Mouse (Mus musculus) frontal cortex, postnatal 25 days (tissue): ENCODE measurements around the gene Zfp969.
"Not testable (repeated sequence)": the region's sequence is repeated elsewhere in the genome, so short reads cannot be mapped to it uniquely, and the experiment has no call there.

ENCODE experiments used
- DNase-seq, 2 experiments: peaks; one replicate each; pipeline ENCODE4 v3.0.0; 2022; ENCODE audit warnings: low spot score in 2 of 2

Zfp969 gene

DNA sequence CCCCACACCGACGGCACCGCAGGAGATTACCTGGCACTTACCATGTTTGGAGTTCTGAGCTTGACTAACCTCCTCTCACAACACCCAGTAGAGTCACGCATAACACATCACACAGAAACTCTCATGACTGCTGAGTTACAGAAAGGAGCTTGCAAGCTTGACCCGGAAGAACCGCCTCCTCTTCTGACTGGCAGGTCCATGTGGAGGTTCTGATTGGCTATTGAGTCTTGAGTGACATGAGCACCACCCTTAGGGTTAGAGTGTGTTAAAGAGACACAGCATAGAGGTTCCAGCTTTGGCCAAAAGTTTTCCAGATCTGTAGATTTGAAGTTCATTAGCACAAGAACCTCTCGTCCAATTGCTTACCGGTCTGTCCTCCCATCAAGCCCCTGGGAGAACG, at the start of gene Zfp969:
Zfp969 (minus strand) TSS at position 101 of the 400 bp plus-strand sequence.
- DNase-seq = not testable (repeated sequence)

DNA sequence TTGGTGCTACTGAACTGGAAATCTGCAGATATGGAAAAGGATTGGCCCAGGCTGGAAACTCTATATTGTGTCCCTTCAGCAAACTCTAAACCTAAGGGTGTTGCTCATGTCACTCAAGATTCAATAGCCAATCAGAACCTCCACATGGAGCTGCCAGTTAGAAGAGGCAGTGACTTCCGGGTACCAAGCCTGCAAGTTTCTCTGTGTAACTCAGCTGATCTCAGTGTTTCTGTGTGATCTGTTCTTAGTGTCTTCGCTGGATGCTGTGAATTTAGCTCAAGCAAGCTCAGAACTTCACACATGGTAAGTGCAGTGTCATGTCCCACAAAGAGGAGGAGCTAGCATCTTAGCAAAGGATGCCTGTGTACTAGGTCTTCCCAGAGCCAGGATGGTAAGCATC, 37.8 kb upstream of the Zfp969 start, which contains the start of gene Gm2007:
Gm2007 (plus strand) TSS at position 301 of the 400 bp plus-strand sequence.
- DNase-seq = not testable (repeated sequence)

DNA sequence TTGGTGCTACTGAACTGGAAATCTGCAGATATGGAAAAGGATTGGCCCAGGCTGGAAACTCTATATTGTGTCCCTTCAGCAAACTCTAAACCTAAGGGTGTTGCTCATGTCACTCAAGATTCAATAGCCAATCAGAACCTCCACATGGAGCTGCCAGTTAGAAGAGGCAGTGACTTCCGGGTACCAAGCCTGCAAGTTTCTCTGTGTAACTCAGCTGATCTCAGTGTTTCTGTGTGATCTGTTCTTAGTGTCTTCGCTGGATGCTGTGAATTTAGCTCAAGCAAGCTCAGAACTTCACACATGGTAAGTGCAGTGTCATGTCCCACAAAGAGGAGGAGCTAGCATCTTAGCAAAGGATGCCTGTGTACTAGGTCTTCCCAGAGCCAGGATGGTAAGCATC, 59.8 kb downstream of the Zfp969 start, which contains the start of gene Gm11007:
Gm11007 (plus strand) TSS at position 301 of the 400 bp plus-strand sequence.
- not testable (repeated sequence) for DNase-seq
